Mouse (Mus musculus) E14TG2a.4 (cell line): Measurements from ENCODE around the gene Kdm4d.
A peak's percentile ranks its signal among the peaks of the same experiment; 100 is the strongest.

Source experiments
- H3K27me3 ChIP-seq: 2 replicates; pipeline ENCODE4 v1.6.1; 2014; ENCODE audit warnings: low read length, control low read depth; ENCODE audit not compliant: insufficient read depth
- H3K36me3 ChIP-seq: 2 replicates; pipeline ENCODE4 v1.6.1; 2014; ENCODE audit warnings: low read length, control low read depth; ENCODE audit not compliant: insufficient read depth
- H3K4me1 ChIP-seq: replicated peaks from 2 replicates; pipeline ENCODE4 v1.6.1; 2014; ENCODE audit warnings: low read depth, low read length, control low read depth
- H3K4me3 ChIP-seq: replicated peaks from 2 replicates; pipeline ENCODE4 v1.5.1; 2014; ENCODE audit warnings: mild to moderate bottlenecking, low read length
- H3K9me3 ChIP-seq: 2 replicates; pipeline ENCODE4 v1.6.1; 2014; ENCODE audit warnings: low read length, control low read depth
- CTCF ChIP-seq: conservative IDR thresholded peaks from 2 replicates; pipeline ENCODE4 v1.5.1; 2014; ENCODE audit warnings: low read length
- NANOG ChIP-seq: IDR thresholded peaks from 2 replicates; pipeline ENCODE4 v1.6.1; 2014; ENCODE audit warnings: borderline replicate concordance, low read length, mixed read lengths
- POU5F1 ChIP-seq: IDR thresholded peaks from 2 replicates; pipeline ENCODE4 v1.6.1; 2014; ENCODE audit warnings: low read length, borderline replicate concordance

The Kdm4d gene

DNA sequence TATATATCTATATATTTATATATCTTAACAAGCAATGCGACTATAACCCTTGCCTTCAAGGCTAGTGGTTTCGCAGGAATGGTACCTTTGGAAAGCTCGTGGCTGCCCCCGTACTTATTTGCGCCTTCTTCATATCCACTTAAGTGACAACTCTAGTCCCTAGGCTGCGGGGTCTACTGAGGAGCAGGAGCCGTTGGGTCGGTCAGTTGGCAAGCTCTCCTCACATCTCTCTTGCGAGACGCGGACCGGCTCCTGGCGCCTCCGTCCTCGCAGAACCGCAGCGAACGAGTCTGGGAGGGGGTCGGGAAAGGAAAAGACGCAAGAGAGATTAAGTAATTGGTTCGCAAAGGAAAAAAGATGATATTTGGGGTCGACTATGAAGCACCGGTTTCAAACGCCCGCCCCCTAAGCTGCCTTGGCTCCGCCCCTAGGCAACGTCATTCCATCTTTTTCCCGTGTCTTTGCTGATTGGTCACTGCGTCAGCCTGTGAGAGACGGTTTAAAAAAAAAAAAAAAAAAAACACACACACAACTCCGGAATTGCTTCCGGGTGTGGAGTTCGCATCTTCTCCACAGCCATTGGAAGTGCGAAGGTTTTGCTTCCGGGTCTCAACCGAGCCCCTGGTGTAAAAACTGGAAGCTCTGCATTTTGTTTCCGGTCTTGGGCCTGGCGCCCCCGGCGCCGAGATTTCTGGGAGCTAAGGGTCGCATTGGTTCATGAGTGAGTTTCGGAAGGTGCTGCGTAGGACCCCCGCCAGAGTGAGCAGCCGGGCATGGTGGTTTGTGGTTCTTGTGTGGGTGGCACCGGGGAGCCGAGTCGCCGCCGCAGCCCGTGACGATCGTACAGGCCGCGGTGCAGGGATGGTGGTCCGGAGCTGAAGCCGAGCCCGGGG lies at the start of gene Kdm4d, which contains the start of gene Cwc15:
Kdm4d (minus strand) TSS at position 460 of the 893 bp plus-strand sequence.
Cwc15 (plus strand) TSS at position 595 of the 893 bp plus-strand sequence.
- Histone ChIP-seq H3K4me1 (peaks cover 13% of the 10 kb centered on the region), H3K9me3 (no peaks in the 10 kb centered on the region), H3K4me3 (peak within 1 kb of the TSS; percentile 92), H3K36me3 (peaks cover 33% of the 10 kb centered on the region), H3K27me3 (no peaks in the 10 kb centered on the region)
- no peak for TF ChIP-seq CTCF
- no peak for TF ChIP-seq NANOG
- TF ChIP-seq POU5F1 = no peak

DNA sequence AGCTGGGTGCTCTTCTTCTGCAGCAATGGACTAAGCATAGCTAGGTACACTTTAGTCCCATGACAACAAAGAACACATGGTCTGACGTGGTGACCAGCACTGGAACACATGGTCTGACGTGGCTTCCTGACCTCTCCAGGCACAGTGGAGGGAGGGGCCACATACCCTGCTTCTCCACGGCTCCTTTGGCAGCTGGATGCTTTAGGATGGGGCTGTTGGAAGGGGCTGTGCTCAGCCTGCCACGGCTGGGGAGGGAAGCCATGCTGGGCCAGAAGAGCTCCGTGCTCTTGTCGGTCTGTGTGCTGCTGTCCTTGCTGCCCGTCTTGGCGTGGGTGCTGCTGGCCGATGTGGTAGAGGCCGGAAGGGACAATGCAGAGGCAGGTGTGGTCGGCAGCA lies 48.1 kb upstream of the Kdm4d start:
- Histone ChIP-seq H3K36me3 (peaks cover 27% of the 10 kb centered on the region), H3K4me1 (peaks cover 19% of the 10 kb centered on the region), H3K9me3 (no peaks in the 10 kb centered on the region), H3K27me3 (no peaks in the 10 kb centered on the region), H3K4me3 (no peak overlapping the region)
- TF ChIP-seq POU5F1 = no peak
- TF ChIP-seq NANOG = no peak
- TF ChIP-seq CTCF = no peak

DNA sequence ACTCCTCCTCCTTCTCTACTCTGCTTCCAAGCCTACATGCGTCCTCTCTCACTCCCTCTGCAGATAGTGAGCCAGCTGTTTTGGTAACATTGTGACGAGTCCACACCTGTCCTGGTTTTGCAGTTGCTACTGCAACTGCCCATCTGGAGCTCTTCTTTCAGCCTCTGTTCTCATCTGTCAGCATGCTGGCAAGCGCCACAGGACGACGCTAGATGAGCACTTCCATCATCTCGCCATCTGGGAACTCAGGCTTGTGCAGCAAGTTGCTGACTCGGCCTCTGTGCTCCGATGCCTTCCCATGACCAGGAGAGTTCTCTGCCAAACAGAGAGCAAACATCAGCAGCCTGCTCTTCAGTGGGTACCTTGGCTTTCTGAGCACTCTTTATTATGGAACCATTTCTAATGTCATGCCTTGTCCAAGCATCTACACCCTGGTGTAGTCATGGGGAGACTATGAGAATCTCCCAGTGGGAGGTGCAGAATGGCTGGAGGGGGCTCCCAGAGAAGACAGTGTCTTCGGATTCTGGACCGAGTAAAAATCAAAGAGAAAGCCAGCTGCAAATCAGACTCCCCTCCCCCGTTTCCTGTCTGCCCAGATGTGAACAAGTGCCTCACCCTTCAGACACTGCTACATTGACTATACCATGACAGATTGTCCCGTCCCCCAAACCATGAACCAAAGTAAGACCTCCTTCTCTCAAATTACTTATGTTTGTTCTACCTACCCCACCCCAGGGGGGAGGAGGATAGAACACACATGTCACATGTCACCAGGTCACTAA lies 47.5 kb upstream of the Kdm4d start:
- Histone ChIP-seq H3K27me3 (no peaks in the 10 kb centered on the region), H3K9me3 (no peaks in the 10 kb centered on the region), H3K4me1 (peaks cover 19% of the 10 kb centered on the region), H3K36me3 (peaks cover 27% of the 10 kb centered on the region), H3K4me3 (no peak overlapping the region)
- TF ChIP-seq NANOG = no peak
- no peak for TF ChIP-seq CTCF
- TF ChIP-seq POU5F1 = no peak

DNA sequence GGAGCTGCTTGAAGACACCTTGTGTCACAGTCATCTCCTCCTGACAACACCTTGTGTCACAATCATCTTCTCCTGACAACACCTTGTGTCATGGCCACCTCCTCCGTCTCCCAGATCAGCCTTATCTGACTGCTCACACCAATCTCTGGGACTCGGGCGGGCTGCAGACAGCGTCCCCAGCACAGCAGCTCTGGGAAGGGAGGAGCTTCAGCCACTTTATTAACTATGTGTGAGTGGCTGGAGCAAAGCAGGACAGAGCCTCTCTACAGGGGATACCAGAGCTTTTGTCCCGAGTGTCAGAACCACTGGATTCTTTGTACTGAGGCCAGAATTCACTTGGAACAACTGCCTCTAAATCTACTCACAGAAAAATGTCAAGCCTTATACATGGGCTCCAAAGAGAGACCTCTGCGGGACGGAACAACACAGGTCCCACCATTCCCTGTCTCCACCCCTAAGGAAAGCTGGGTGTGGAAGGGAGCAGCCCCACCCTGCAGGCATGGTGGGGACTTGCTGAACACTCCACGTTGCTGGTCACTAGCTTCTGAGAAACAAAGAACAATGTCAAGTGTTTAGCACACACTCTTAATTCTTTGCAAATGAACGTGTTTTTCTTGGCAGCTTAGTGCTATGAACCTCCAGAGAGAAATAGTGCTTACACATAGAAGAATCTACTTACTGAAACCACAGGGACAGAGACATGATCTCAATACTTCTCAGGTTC lies 43.9 kb upstream of the Kdm4d start:
- Histone ChIP-seq H3K9me3 (no peaks in the 10 kb centered on the region), H3K27me3 (no peaks in the 10 kb centered on the region), H3K4me1 (peaks cover 19% of the 10 kb centered on the region), H3K36me3 (peaks cover 19% of the 10 kb centered on the region), H3K4me3 (no peak overlapping the region)
- TF ChIP-seq NANOG (no peak), POU5F1 (no peak), CTCF (no peak)

DNA sequence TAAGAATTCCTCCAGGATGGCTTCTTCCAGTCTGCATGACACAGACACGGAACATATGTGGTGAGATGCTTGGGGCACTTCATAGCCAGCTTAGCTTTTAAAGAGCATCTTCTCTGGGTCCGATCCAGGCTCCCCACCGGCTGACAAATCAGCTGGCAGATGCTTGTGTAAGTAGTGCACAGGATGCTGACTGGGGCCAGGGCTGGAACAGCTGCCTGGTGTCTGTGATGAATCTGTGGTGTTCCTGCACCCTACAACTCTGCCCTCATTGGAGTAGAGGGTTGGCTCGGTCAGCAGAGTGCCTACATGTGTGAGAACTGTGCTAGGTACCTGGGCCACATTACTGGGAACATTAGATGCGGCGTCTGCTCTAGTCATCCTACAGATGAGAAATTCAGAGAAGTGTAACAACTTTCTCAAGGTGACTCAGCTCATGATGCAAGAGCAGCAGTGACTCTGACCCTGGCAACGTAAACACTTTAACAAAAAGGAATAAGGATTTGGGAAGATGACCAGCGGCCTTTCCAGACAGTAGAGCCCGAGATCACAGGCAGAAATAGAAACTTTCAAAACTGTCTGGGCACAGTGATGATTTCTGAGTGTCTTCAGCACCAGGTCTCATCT lies 34.7 kb upstream of the Kdm4d start:
- Histone ChIP-seq H3K27me3 (no peaks in the 10 kb centered on the region), H3K9me3 (peaks cover 4% of the 10 kb centered on the region; the same call in 1 of the 2 replicates), H3K36me3 (no peaks in the 10 kb centered on the region), H3K4me3 (no peak overlapping the region), H3K4me1 (0 out of 2 replicates have a peak, but pooled peaks cover 2% of the 10 kb centered on the region)
- TF ChIP-seq POU5F1 = no peak
- no peak for TF ChIP-seq CTCF
- TF ChIP-seq NANOG = no peak

DNA sequence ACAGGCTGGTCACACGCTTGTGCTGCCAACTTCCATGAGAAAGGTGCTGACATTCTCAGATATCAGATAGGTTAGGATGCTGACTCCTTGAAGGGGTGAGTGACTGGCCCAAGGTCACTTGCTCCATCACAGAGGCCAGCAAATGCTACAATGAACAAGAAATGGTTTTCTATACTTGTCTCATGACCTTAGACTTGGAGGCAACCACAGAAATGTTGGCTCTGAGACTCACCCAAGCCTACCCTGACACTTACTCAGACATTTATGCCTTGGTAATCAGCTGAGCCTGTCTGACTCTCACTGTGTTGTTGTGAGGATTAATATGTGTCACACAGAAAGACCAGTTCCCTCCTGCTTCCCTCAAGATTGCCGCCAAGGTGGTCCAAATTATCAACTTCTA lies 33.4 kb upstream of the Kdm4d start:
- no peak for TF ChIP-seq CTCF
- H3K27me3 ChIP-seq = no peaks in the 10 kb centered on the region

DNA sequence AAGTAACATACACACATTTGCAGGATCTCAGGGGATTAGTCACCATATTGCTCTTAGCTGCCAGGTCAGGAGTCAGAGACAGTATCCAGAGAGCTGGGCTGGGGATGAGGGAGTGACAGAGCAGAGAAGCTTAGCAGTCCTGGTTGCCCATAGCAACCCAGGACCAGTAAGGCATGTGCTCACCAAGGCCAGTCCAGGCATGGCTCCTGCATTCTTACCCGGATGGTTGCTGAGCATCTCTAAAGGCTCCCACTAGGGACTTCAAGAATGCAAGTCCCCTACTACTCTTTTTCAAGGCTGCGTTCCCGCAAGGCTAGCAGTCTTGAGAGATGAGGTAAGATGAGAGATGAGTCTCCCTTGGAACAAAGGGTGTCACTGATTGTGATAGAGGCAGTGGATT lies 32.0 kb upstream of the Kdm4d start:
- no peaks in the 10 kb centered on the region for H3K27me3 ChIP-seq
- H3K4me1 ChIP-seq = 0 out of 2 replicates have a peak, but pooled peaks cover 3% of the 10 kb centered on the region
- no peak overlapping the region for H3K4me3 ChIP-seq
- peaks cover 4% of the 10 kb centered on the region; the same call in 1 of the 2 replicates for H3K9me3 ChIP-seq
- no peaks in the 10 kb centered on the region for H3K36me3 ChIP-seq
- TF ChIP-seq CTCF (no peak), NANOG (no peak), POU5F1 (no peak)

More for the DNA sequence above, 33.4 kb upstream of the Kdm4d start:
- Histone ChIP-seq H3K4me1 (0 out of 2 replicates have a peak, but pooled peaks cover 3% of the 10 kb centered on the region), H3K9me3 (peaks cover 4% of the 10 kb centered on the region; the same call in 1 of the 2 replicates), H3K4me3 (no peak overlapping the region), H3K36me3 (no peaks in the 10 kb centered on the region)
